Mouse (Mus musculus) cerebral cortex, adult 2 months (tissue): Measurements from ENCODE around the gene Ces1d.

Source experiments
- WGBS: fragments of 180-500 bp; shearing (Covaris S2); methylation state at CpG from one replicate; pipeline ENCODE4 v1.1.7; 2018; 5-methylcytosine and 5-hydroxymethylcytosine counted together

The Ces1d gene

GRCm38 (mm10) chr8:93131233-93131980 is 66.2 kb downstream of the Ces1d start, which contains the start of gene Ces1c:
Ces1c (minus strand) TSS chr8:93131283.
- 73% methylated on average over 3 of the region's 3 CpGs for WGBS

- WGBS: 87% methylated on average over 2 of the region's 2 CpGs
Measured at GRCm38 (mm10) chr8:93126476-93126875, 71.2 kb downstream of the Ces1d start.

- WGBS: 87% methylated on average over 1 of the region's 1 CpGs
Measured at GRCm38 (mm10) chr8:93122005-93122404, 75.6 kb downstream of the Ces1d start.
